Mouse (Mus musculus) cortical plate, adult 2 months (tissue): ENCODE results near the gene Zscan2.

Experiments used
- CTCF ChIP-seq: fragments of 200-500 bp; IDR thresholded peaks from 2 replicates; pipeline ENCODE4 v1.5.1; 2011; ENCODE audit warnings: mild to moderate bottlenecking, control low read depth, low read length; ENCODE audit not compliant: insufficient read depth; ENCODE audit errors: extremely low read depth
- POLR2A ChIP-seq: fragments of 200-500 bp; IDR thresholded peaks from 2 replicates; pipeline ENCODE4 v1.6.1; 2011; ENCODE audit warnings: mild to moderate bottlenecking, low read length, control low read depth; ENCODE audit not compliant: insufficient read depth; ENCODE audit errors: extremely low read depth

DNA sequence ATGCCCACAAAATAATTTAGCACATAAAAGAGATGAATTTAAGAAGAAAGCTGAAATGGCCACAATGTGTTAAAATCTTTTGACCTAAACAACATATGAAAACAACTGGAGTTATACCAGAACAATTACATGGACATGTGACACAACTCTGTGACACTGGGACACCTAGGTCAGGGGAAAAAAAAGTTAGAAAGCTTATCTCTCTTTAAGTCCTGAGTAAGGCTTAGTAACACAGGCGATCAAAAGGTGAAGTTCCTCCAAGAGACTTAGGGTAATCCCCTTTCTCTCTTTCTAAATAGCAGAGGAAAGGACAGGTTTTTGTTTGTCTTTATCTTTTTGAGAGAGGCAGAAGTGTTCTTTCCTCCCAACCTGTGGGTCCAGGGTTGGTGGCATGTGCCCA lies 20.5 kb upstream of the Zscan2 start:
- no peak for TF ChIP-seq POLR2A
- no peak for TF ChIP-seq CTCF
